Mouse (Mus musculus): ENCODE measurements around the gene Gm7995.
"Not testable (repeated sequence)": the region's sequence is repeated elsewhere in the genome, so short reads cannot be mapped to it uniquely, and the experiment has no call there.

Gene Gm7995

DNA sequence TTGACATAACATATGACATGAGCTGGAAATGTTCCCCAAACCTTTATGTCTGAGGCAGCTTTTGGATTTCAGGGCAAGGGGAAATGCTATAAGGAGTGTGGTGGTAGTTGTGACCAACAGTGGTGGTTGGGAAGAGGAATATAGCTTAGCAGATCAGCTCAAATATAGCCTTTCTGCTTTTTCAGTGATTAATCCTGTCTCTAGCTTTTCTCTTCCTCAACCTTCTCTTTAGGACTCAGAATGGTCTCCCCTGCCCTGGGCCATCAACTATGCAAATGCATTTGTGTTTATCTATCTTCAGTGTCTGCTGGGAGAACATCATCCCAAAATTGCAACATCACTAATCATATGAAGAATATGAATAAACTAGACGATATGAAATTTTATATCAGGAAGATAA lies at the start of gene Gm7995:
TSS of gene Gm7995 (plus strand) at position 301 of the 400 bp plus-strand sequence.
- not testable (repeated sequence) for DNase-seq (ENCODE audit: low read depth, low spot score)

DNA sequence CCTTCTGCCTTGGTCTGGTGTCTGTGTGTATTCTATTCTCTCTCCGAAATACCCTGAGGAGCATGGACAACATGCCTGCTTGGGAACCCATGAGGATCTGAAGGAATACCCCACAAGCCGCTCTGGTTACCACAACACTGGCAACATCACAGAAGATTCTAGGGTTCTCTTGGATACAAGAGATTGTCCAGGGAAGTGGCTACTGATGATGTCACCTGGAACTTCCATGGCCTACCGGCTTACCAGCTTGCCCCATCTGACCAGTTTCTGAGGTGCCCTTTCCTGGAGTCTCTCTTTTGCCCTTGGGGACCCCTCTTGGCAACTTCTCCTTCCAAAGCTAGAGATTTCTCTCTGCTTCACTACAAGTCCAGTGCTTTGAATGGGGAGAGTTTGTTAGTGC lies 12.8 kb upstream of the Gm7995 start, which contains the start of gene Gm9611:
TSS of gene Gm9611 (minus strand) at position 101 of the 400 bp plus-strand sequence.
- not testable (repeated sequence) for DNase-seq (ENCODE audit: low read depth, low spot score)

Measured in brain, embryonic 18.5 days (tissue).